Mouse (Mus musculus): ENCODE data around the gene Arid4a.
"Not testable (repeated sequence)": the region's sequence is repeated elsewhere in the genome, so short reads cannot be mapped to it uniquely, and the experiment has no call there.

Gene Arid4a

GRCm38 (mm10) chr12:71016503-71017241, 882 bp downstream of the Arid4a start:
- peak; percentile 51 to 59 for DNase-seq

DNA sequence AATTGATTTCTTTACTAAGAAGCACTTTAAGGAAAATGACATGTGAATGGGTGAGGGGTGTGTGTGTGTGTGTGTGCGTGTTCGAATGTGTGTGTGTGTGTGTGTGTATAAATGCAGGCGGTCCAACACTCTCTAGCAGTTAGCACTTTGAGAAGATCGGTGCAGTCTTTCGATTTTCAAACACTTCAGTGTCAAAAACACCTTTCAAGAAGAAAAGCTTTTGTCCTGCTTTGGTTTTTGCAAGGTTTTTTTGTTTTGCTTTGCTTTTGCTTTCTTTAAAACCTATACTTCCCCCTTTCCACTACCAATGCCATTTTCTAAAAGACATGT, 1.4 kb downstream of the Arid4a start:
- DNase-seq, result no peak

- DNase-seq, result no peak
Observed at GRCm38 (mm10) chr12:71017827-71018226, 2.0 kb downstream of the Arid4a start.

DNA sequence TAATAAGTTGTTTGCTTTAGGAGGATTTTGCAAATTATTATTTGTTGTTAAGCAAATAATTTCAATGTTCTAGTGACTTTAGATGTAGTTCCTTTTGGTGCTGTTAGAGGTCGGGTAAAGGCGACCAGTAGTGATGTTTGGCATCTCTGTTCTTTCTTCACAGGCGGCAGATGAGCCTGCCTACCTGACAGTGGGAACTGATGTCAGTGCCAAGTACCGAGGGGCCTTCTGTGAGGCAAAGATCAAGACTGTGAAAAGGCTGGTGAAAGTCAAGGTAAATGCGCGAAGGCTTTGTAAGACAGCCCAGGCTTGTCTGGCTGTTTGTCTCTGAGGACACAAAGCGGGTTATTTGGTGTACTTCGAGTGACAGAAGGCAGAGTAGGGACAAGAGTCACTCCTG, 3.4 kb downstream of the Arid4a start:
- DNase-seq, result no peak

DNA sequence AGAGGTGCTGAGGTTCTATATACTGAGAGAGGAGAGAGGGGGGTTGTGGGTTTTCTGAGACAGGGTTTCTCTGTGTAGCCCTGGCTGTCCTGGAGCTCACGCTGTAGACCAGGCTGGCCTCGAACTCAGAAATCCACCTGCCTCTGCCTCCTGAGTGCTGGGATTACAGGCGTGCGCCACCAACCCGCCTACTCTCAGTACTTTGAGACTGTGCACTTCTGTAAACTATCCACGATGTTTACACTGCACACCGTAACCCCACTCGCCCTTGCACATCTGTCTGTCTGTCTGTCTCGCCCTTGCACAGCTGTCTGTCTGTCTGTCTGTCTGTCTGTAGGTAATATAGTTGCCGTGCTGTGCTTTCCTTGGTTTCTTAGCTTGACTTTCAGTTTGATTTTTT, 8.6 kb downstream of the Arid4a start:
- DNase-seq, result no peak

GRCm38 (mm10) chr12:71028265-71028664, 12.5 kb downstream of the Arid4a start:
- not testable (repeated sequence) for DNase-seq

- DNase-seq, result no peak
Observed at GRCm38 (mm10) chr12:71030260-71030659, 14.5 kb downstream of the Arid4a start.

DNA sequence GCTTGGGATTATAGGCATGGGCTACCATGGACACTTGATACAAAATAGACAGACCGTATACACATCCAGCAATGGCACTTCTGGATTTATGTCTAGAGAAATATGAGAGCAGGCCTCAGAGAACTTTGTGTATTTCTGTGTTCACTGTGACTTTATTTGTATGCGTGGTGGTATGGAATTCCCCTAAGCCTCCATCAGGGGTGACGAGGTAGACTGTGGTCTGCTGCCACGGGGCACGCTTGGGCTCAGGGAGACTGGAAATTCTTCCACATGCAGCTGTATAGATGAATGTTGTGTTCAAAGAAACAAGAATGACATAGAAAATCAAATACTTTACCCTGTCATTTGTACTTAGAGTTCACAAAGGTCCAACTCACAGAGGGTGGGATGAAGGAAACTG, 14.9 kb downstream of the Arid4a start:
- DNase-seq, result no peak

- no peak for DNase-seq
Observed at GRCm38 (mm10) chr12:71035826-71036225, 20.0 kb downstream of the Arid4a start.

DNA sequence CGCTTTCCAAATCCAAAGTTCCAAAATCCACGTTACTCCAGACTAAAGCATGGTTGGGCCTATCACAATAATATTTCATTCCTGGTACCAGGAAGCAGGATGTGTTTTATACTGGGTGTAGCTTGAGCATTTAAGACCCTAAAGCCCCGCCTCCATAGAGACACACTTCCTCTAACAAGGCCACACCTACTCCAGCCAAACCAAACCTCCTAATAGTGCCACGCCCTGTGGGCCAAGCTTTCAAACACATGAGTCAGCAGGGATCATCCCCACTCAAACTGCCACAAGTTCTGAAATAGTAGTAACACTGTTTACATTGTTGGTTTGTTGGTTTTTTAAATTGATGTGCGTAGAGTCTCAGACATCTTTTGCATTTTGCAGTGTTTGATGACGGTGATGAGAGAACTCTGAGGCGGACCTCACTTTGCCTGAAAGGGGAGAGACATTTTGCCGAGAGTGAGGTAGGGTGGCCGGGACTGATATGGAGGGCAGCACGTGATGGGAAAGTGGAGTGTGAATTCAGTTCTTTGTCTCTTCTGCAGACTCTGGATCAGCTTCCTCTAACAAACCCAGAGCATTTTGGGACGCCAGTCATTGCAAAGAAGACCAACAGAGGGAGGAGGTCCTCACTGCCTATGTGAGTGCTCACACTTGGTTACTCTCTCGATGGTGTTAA, 21.1 kb downstream of the Arid4a start:
- no peak for DNase-seq

DNA sequence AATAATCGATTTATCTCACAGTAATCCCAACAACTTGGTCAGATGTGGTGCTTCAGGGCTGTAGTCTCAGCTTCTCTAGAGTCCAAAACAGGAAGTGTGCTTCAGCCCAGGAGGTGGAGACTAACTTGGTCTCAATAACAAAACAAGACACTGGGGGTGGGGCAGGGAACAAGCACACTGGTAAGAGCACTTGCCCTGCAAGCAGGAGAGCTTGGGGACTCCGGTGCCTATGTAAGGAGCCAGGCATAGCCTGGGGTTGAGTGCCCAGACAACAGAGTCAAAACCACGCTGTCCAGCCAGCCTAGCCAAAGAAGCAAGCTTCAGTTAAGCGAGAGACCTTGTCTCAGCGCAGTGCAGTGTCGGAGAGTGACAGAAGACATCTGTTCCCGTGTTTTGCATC, 24.7 kb downstream of the Arid4a start:
- peak; percentile 72 to 78 for DNase-seq

DNA sequence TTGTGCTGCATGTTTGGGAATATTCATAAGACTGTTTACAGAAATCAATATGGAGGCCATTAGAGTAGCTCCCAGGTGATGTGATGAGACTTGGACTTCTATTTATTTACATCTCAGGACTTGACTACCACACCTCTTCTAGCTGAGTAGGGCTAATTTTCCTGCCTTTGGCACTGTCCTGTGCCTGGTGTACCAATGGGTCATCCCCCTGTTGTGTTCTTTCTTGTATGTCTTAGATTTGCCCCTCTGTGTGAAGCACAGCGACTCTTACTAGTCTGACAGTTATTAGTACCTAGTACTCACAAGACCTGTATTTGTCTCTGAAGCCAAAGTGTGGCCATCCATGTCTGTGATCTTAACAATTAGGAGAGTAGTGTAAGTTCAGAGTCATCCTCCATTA, 26.7 kb downstream of the Arid4a start:
- no peak for DNase-seq

DNA sequence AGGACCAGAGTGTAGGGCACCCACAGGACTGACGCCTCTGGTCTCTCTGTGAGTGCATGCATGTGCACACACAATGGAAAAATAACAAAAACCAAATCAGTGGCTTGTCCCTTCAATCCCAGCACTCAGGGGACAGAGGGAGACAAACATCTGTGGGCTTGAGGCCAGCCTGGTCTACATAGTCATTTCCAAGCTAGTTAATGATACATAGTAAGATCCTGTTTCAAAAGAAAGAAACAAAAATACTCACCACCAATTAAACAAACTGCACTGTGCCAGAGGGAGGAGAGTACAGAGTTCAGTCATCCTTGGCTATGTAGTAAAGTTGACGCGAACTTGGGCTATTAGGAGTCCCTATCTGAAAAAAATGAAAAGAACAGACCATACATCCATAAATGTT, 27.8 kb downstream of the Arid4a start:
- no peak for DNase-seq

DNA sequence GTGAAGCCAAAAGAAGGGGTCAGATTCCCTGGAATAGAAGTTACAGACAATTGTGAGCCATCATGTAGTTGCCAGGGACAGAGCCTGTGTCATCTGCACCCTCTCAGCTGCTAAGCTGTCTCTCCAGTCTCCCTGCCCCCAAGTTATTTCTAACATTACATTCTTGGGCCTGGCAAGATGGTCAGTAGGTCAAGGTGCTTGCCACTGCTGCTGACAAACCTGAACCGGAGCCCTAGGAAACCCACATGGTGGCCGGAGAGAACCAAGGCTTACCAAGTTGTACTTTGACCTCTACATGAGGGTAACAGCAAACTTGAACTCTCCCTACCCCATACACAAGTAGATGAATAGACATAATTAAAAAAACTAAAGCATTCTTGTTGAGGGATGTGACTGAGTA, 28.7 kb downstream of the Arid4a start:
- DNase-seq, result no peak

GRCm38 (mm10) chr12:71046501-71046900, 30.7 kb downstream of the Arid4a start:
- DNase-seq, result no peak

- no peak for DNase-seq
Observed at GRCm38 (mm10) chr12:71047473-71048078, 31.8 kb downstream of the Arid4a start.

GRCm38 (mm10) chr12:71048117-71048516, 32.3 kb downstream of the Arid4a start:
- DNase-seq, result peak; percentile 91 to 92

- DNase-seq, result no peak
Observed at GRCm38 (mm10) chr12:71048561-71048960, 32.8 kb downstream of the Arid4a start.

- DNase-seq, result no peak
Observed at GRCm38 (mm10) chr12:71049596-71050265, 33.9 kb downstream of the Arid4a start.

DNA sequence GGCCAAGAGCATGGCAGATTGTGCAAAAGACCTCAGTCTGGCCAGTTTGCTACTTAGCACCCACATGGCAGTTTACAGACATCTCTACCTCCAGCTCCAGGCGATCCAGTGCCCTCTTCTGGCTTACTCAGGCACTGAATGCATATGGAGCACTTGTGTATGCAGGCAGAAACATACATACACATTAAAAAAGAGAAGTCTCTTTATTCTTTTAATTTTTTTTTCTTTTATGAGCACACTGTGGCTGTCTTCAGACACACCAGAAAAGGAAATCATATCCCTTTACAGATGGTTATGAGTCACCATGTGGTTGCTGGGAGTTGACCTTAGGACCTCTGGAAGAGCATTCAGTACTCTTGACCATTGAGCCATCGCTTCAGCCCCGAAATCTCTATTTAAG, 35.3 kb downstream of the Arid4a start:
- DNase-seq, result peak; percentile 59 to 63

DNA sequence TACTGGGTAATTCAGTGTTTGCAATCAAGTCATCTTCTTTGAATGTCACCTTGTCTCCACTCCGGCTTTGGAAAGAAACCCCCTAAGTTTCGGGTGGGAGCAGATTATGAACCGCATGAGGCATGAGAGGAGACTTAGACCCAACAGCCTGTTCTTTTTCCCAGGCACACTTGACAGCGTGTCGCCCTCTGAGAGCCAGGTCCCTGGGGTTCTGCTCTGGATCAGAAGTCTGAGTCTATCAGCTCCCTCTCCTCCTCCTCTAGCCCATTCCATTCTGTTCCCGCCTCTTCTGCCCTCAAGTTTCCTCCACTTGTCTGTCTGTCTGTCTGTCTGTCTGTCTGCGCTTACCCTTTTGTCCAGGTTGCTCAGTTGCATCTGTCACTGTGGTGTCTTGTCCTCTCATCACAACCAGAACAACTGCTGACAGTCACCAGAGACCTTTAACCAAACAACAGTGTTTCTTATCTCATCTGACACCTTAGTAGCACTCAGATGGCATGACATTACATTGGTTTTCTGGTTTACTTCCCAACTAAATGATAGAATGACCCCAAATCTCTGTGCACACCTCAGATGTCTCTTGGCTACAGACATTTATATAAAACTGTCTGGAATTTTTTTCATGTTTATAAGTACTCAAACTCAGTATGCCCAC, 36.7 kb downstream of the Arid4a start:
- no peak for DNase-seq

DNA sequence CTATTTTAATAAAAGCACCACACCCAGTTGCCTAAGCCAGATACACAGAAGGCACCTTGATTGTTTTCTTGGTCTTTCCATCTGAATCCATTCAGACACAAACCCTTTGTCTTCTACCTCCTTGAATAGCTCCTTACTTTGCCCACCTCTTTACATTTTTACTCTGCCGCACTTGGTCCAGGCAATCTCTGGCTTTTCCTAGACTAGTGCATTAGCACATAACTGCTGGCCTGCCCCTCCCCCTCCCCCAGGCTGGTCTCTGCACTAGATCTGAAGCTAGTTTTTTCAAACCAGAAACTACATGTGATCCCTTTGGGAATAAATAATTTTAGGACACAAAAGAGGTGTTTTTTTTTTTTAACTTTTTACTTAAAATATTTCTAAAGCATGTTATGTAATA, 37.2 kb downstream of the Arid4a start:
- DNase-seq, result peak in 1 of 2 experiments; percentile 23

DNA sequence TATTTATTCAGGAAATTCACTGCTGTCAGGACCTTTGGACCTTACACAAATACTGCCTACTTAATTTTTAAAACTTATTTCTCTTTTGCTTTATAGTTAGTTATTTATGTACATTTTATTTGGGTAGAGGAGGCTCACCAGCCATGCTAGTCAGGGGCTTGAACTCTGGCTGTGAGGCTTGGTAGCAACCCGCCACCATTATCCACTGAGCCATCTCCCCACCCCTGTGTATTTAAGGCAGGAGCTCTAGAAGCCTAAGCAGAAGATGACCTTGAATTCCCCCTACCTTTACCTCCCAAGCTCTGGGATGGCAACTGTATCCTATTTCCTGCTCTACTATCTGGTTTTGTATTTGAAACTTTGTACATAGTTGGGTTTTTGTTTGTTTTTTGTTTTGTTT, 37.7 kb downstream of the Arid4a start:
- DNase-seq, result no peak
